ENCODE assay signal across 14 mouse cellular contexts in the genomic region with DNA sequence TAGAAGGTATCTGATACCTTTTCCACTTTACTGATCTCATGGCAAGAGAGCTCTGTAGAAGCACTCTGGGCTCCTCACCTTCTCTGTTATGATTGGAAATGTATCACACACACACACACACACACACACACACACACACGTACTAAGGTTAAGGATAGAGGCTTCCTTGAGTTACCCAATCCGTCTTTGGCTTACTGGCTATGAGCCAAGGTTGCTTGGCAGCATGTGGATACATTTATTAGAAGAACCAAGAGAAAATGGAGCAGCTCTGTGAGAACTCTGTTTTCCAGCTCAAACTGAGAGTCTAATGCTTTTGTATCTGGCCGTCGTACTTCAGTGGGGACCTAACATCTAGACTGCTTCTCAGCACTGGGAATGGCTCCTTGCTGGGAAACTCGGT. TPM values are rescaled to one million over a fixed set of nuclear protein-coding genes. Genes with fewer than 3 reads are reported as not detected.
DNase-seq lines count a peak whose midpoint lies in the region; ATAC-seq and TF ChIP-seq lines count a peak whose summit lies in the region.
"Had no signal": no experiment of that assay in that cellular context is flagged by ENCODE, and none has a peak within 500 bp of the region (broad histone marks: within the 10 kb centered on the region; RNA-seq: fewer than 3 reads in every experiment).

No protein-coding gene starts in this region.

- H3K4me1 ChIP-seq in heart, embryonic 13.5 days = peaks cover 39% of the 10 kb centered on the region
- H3K4me1 ChIP-seq in midbrain, postnatal 0 days (ENCODE audit: insufficient read depth, low read length) = no peaks in the 10 kb centered on the region
- no peaks in the 10 kb centered on the region for H3K4me1 ChIP-seq in midbrain, embryonic 11.5 days (ENCODE audit: control insufficient read depth, insufficient read depth, low read length)
- peaks cover 25% of the 10 kb centered on the region for H3K4me1 ChIP-seq in embryonic facial prominence, embryonic 12.5 days
- H3K4me1 ChIP-seq: liver, embryonic 12.5 days had no signal

- H3K9me3 ChIP-seq in heart, embryonic 13.5 days = no peaks in the 10 kb centered on the region
- H3K9me3 ChIP-seq in midbrain, postnatal 0 days (ENCODE audit: low read length) = no peaks in the 10 kb centered on the region
- H3K9me3 ChIP-seq in midbrain, embryonic 11.5 days (ENCODE audit: control insufficient read depth, low read length) = no peaks in the 10 kb centered on the region
- no peaks in the 10 kb centered on the region for H3K9me3 ChIP-seq in embryonic facial prominence, embryonic 12.5 days
- H3K9me3 ChIP-seq: heart, embryonic 12.5 days; liver, embryonic 12.5 days had no signal

- DNase-seq in heart, postnatal 25 days (ENCODE audit: low spot score) = no peak
- DNase-seq in midbrain, postnatal 0 days (ENCODE audit: low spot score) = peak; percentile 30
- DNase-seq in midbrain, embryonic 11.5 days (ENCODE audit: low spot score, missing footprints) = no peak
- peak; percentile 17 for DNase-seq in skeletal muscle tissue, adult 2 months (ENCODE audit: low read depth, low spot score)
- DNase-seq in right cerebral cortex, postnatal 25 days = no peak

- H3K4me2 ChIP-seq in heart, embryonic 13.5 days = no peak overlapping the region
- no peak overlapping the region for H3K4me2 ChIP-seq in midbrain, postnatal 0 days (ENCODE audit: low read depth, low read length, poor library complexity, severe bottlenecking)
- no peak overlapping the region for H3K4me2 ChIP-seq in midbrain, embryonic 11.5 days
- H3K4me2 ChIP-seq in embryonic facial prominence, embryonic 12.5 days (replicated peaks) = no peak overlapping the region
- H3K4me2 ChIP-seq: heart, embryonic 12.5 days; liver, embryonic 12.5 days had no signal

- peaks cover 1% of the 10 kb centered on the region; the same call in 1 of the 2 replicates for H3K36me3 ChIP-seq in heart, embryonic 13.5 days
- H3K36me3 ChIP-seq in midbrain, postnatal 0 days (ENCODE audit: insufficient read depth, low read length) = peaks cover 69% of the 10 kb centered on the region
- 0 out of 2 replicates have a peak, but pooled peaks cover 4% of the 10 kb centered on the region for H3K36me3 ChIP-seq in midbrain, embryonic 11.5 days (ENCODE audit: control insufficient read depth, insufficient read depth, low read length)
- H3K36me3 ChIP-seq in embryonic facial prominence, embryonic 12.5 days = peaks cover 22% of the 10 kb centered on the region
- H3K36me3 ChIP-seq: heart, embryonic 12.5 days; liver, embryonic 12.5 days had no signal

- 64% methylated on average over 5 of the region's 5 CpGs for WGBS in heart, embryonic 13.5 days
- WGBS in midbrain, postnatal 0 days = 59% methylated on average over 5 of the region's 5 CpGs
- WGBS in midbrain, embryonic 11.5 days = 87% methylated on average over 5 of the region's 5 CpGs
- WGBS in embryonic facial prominence, embryonic 12.5 days = 64% methylated on average over 5 of the region's 5 CpGs

- H3K27me3 ChIP-seq in heart, embryonic 13.5 days (replicated peaks) = no peaks in the 10 kb centered on the region
- H3K27me3 ChIP-seq in midbrain, postnatal 0 days (ENCODE audit: insufficient read depth, low read length) = no peaks in the 10 kb centered on the region
- no peaks in the 10 kb centered on the region for H3K27me3 ChIP-seq in midbrain, embryonic 11.5 days (ENCODE audit: control insufficient read depth, insufficient read depth, low read length)
- H3K27me3 ChIP-seq in embryonic facial prominence, embryonic 12.5 days = no peaks in the 10 kb centered on the region
- H3K27me3 ChIP-seq: heart, embryonic 12.5 days; liver, embryonic 12.5 days had no signal

- no peak for ATAC-seq in heart, embryonic 13.5 days (ENCODE audit: extremely low read depth, insufficient number of reproducible peaks, low FRiP score, low TSS enrichment)
- ATAC-seq in midbrain, postnatal 0 days (ENCODE audit: low FRiP score) = no peak
- ATAC-seq in midbrain, embryonic 11.5 days (ENCODE audit: low FRiP score) = no peak
- ATAC-seq in embryonic facial prominence, embryonic 12.5 days (ENCODE audit: insufficient number of reproducible peaks, insufficient read depth, low FRiP score, low TSS enrichment) = no peak
- no peak for ATAC-seq in granulocyte monocyte progenitor cell, adult 5-6 weeks (replicated peaks; ENCODE audit: poor library complexity, severe bottlenecking)
- ATAC-seq: activated CD4-positive, CD25-positive, alpha-beta regulatory T cell, adult 4 months; inflammation-experienced regulatory T-cells, adult 6 months; liver, embryonic 12.5 days had no signal

- intact Hi-C loops in heart, postnatal 25 days (cut with DNase I) = loop anchor here (5.0 kb wide), 1 partner anchor 103 kb away; no protein-coding TSS in a partner anchor

- no peak for TF ChIP-seq CTCF in midbrain, postnatal 0 days (IDR thresholded peaks at IDR 0.05)

- H3K4me3 ChIP-seq in heart, embryonic 13.5 days = no peak overlapping the region
- no peak overlapping the region for H3K4me3 ChIP-seq in midbrain, postnatal 0 days (ENCODE audit: low read depth, low read length)
- no peak overlapping the region for H3K4me3 ChIP-seq in midbrain, embryonic 11.5 days (ENCODE audit: low read depth, low read length)
- H3K4me3 ChIP-seq in embryonic facial prominence, embryonic 12.5 days = no peak overlapping the region
- H3K4me3 ChIP-seq: heart, embryonic 12.5 days; liver, embryonic 12.5 days had no signal

- H3K27ac ChIP-seq in heart, embryonic 13.5 days (replicated peaks) = peak overlapping the region; percentile 48; the same call in 1 of the 2 replicates
- no peak overlapping the region for H3K27ac ChIP-seq in midbrain, postnatal 0 days (ENCODE audit: low read depth, low read length)
- H3K27ac ChIP-seq in midbrain, embryonic 11.5 days (ENCODE audit: low read depth, low read length) = no peak overlapping the region
- 0 out of 2 replicates have a peak overlapping the region, but pooled peaks have one; percentile 32 for H3K27ac ChIP-seq in embryonic facial prominence, embryonic 12.5 days
- H3K27ac ChIP-seq: liver, embryonic 12.5 days had no signal

- H3K9ac ChIP-seq in heart, embryonic 13.5 days = no peak overlapping the region
- no peak overlapping the region for H3K9ac ChIP-seq in midbrain, postnatal 0 days (replicated peaks; ENCODE audit: low read length, poor library complexity, severe bottlenecking)
- H3K9ac ChIP-seq in midbrain, embryonic 11.5 days (ENCODE audit: low read length) = no peak overlapping the region
- no peak overlapping the region for H3K9ac ChIP-seq in embryonic facial prominence, embryonic 12.5 days
- H3K9ac ChIP-seq: heart, embryonic 12.5 days; liver, embryonic 12.5 days had no signal

RNA-seq across cellular contexts. Expression of gene F7, which starts 30.4 kb away (rescaled TPM):
- polyA plus RNA-seq in heart, embryonic 13.5 days (2015; fragmentation: Nextera tagmentation; extraction: Ambion mirVana) = 0.46 TPM in 1 of 2 replicates, not detected in the other
- total RNA-seq in heart, postnatal 25 days (2021) = under 1 TPM in 1 of 2 experiments, not detected in 1; 0.14 TPM
- total RNA-seq in midbrain, postnatal 0 days (2014; rRNA removed) = not detected in 2 replicates
- 0.07 and 0.09 TPM in 2 replicates for polyA plus RNA-seq in midbrain, postnatal 0 days (2015; fragmentation: Nextera tagmentation; extraction: Ambion mirVana)
- 0.07 and 0.14 TPM in 2 replicates for polyA plus RNA-seq in midbrain, embryonic 11.5 days (2014; fragmentation: Nextera tagmentation; extraction: Ambion mirVana)
- polyA plus RNA-seq in embryonic facial prominence, embryonic 12.5 days (2016; fragmentation: Nextera tagmentation; extraction: Ambion mirVana) = not detected in 2 replicates
- 1.3 TPM in 1 of 2 replicates, not detected in the other for total RNA-seq in granulocyte monocyte progenitor cell, adult 5-6 weeks (2014; fragmentation: Nextera tagmentation)
- total RNA-seq in granulocyte monocyte progenitor cell, adult 5-6 weeks (2017) = 0.46 and 1.0 TPM in 2 replicates
- total RNA-seq: megakaryocyte-erythroid progenitor cell, adult 5-6 weeks had no signal
- polyA plus RNA-seq: activated CD4-positive, CD25-positive, alpha-beta regulatory T cell, adult 4 months; inflammation-experienced regulatory T-cells, adult 6 months had no signal

RNA-seq across cellular contexts. Expression of gene F10, which starts 41.6 kb away (rescaled TPM):
- 1.4 and 4.4 TPM in 2 replicates for polyA plus RNA-seq in heart, embryonic 13.5 days (2015; fragmentation: Nextera tagmentation; extraction: Ambion mirVana)
- total RNA-seq in heart, postnatal 25 days (2021) = under 1 TPM; 0.45 to 0.57 TPM
- total RNA-seq in midbrain, postnatal 0 days (2014; rRNA removed) = 0.33 TPM in 1 of 2 replicates, not detected in the other
- polyA plus RNA-seq in midbrain, postnatal 0 days (2015; fragmentation: Nextera tagmentation; extraction: Ambion mirVana) = 0.21 TPM in 1 of 2 replicates, not detected in the other
- 0.78 and 0.80 TPM in 2 replicates for polyA plus RNA-seq in midbrain, embryonic 11.5 days (2014; fragmentation: Nextera tagmentation; extraction: Ambion mirVana)
- 0.37 and 0.78 TPM in 2 replicates for polyA plus RNA-seq in embryonic facial prominence, embryonic 12.5 days (2016; fragmentation: Nextera tagmentation; extraction: Ambion mirVana)
- 27.7 and 33.4 TPM in 2 replicates for total RNA-seq in granulocyte monocyte progenitor cell, adult 5-6 weeks (2014; fragmentation: Nextera tagmentation)
- 21.3 and 23.1 TPM in 2 replicates for total RNA-seq in granulocyte monocyte progenitor cell, adult 5-6 weeks (2017)
- polyA plus RNA-seq: activated CD4-positive, CD25-positive, alpha-beta regulatory T cell, adult 4 months; cortical plate, adult 2 months; inflammation-experienced regulatory T-cells, adult 6 months had no signal

Comparison
In these comparisons a context has a peak if more than half of its experiments do, and no peak if none do; other contexts are left out.
1. DNase-seq: peak in midbrain, postnatal 0 days (single experiment) and skeletal muscle tissue, adult 2 months (single experiment); none in heart, postnatal 25 days (single experiment), midbrain, embryonic 11.5 days (single experiment) and right cerebral cortex, postnatal 25 days (single experiment).
2. H3K27ac ChIP-seq: peak in heart, embryonic 13.5 days (single experiment) and embryonic facial prominence, embryonic 12.5 days (single experiment); none in midbrain, postnatal 0 days (single experiment) and midbrain, embryonic 11.5 days (single experiment).